Mouse (Mus musculus): ENCODE results near the gene Rfx2.

DNA sequence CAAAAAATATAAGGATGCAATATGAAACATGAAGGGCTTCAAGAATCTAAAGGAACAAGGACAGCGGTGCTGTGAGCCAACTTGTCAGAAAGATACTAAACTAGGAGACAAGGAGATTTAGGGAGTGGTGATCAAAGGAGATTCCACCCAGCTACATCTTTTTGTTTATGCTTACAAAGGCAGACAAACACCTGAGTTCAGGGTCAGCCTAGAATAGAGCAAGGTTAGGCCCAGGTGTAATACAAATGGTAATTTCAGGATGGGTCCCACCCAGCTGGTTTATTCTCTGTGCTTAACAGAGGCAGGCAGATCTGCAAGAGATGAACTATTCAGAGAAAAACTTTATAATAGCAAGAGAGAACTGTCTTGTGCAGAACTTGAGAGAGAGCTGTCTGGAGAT is 2.6 kb upstream of the Rfx2 start:
- TF ChIP-seq CTCF (IDR thresholded peaks at IDR 0.05) (no peak), EP300 (IDR thresholded peaks at IDR 0.05) (no peak)
